Mouse (Mus musculus) megakaryocyte, embryonic 14.5 days (primary cell): ENCODE results near the gene Aco1.

ENCODE experiments used
- FLI1 ChIP-seq: IDR thresholded peaks from 2 replicates; pipeline ENCODE4 v1.6.1; 2012; ENCODE audit warnings: low read length, inconsistent platforms, mixed read lengths
- GATA1 ChIP-seq: IDR thresholded peaks from 3 replicates; pipeline ENCODE4 v1.6.1; 2012; ENCODE audit warnings: mixed read lengths, low read length, inconsistent platforms, borderline replicate concordance

DNA sequence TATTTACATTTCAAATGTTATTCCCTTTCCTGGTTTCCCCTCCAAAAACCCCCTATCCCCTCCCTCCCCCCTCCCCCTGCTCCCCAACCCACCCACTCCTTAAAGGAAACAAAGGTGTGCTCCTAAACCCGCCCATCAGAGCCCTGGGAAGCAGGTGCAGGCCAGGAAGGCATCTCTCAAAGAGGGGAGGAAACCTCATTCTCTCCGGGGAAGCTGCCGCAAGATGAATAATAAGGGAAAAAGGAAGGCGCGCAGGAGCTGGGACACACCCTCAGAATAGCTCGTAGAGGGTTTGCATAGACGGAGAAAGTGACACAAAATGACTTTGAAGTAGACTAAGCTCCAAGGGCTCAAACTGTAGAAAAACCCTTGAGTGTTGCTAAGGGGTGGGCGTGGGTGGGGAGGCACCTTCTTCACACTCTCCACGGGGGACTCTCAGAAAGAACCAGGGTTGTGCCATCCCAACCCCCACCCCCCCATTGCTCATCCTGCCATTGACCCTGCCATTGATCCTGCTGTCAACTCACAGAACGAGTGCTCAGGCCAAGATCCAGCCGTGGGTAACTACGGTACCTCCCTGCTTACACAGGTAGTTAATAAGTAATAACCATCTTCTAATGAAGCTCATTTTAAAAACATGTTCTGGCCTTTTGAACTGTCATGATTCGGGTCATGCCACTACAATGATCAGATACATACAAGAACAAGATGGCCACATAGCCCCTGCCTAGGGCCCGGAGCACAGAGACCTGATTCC, 78.3 kb downstream of the Aco1 start:
- TF ChIP-seq GATA1 (no peak), FLI1 (no peak)
